Mouse (Mus musculus): ENCODE data around the gene Gstp1.
"Not testable (repeated sequence)": the region's sequence is repeated elsewhere in the genome, so short reads cannot be mapped to it uniquely, and the experiment has no call there.

Gstp1 gene

DNA sequence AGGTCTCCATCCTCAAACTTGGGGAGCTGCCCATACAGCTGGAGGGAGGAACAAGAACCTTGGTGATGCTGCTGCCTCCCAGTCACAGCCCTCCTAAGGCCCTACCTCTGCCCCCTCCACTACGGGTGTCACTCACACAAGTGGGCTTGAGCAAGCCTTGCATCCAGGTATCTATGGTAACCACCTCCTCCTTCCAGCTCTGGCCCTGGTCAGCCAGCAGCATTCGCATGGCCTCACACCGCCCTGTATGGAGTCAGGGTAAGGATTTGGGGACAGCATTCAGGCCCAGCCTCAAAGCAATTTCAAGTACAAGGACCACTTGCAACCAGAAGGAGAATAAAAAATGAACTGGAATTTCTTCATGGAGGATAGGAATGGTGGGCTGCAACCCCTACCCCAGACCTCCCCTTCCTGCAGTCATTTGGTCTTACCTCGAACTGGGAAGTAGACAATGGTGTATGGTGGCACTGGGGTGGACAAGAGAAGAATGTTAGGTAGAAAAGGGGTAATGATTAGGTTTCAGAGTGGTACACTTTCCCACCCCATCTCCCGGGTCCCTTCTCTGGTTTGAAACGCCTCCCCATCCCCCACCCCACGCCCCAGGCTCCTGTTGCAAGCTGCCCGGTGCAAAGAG is 514 bp downstream of the Gstp1 start:
- DNase-seq (ENCODE audit: low read depth, low spot score) = not testable (repeated sequence)

DNA sequence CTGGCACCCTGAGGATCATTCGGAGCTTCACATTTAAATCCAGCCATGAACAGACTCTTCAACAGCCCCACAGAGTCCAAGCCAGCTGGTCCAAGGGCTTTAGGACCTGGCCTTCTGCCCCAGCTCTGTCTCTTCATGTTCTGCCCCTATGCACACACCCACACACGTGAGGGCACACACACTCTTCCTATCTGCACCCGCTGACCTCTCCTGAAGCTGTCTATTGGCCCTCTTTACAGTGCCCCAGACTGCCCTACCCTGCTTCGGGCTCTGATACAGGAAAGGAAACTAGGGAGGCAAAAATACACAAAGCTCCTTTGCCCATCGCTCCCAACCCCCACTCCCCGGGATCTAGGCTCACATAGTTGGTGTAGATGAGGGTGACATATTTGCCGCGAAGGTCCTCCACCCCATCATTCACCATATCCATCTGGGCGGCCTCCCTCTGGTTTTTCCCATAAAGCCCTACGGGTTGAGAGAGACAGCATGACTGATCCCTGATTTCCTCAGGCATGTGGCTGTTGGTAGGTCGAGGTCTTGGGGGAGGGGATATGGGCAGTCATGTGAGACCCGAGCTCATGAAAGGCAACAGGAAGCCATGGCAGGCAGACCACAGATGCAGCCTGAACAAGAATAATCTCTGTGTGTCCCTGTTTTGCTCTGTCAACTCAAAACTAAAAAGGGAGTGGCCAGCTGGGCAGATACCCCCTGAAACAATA is 1.3 kb downstream of the Gstp1 start:
- DNase-seq (ENCODE audit: low read depth, low spot score) = no peak

DNA sequence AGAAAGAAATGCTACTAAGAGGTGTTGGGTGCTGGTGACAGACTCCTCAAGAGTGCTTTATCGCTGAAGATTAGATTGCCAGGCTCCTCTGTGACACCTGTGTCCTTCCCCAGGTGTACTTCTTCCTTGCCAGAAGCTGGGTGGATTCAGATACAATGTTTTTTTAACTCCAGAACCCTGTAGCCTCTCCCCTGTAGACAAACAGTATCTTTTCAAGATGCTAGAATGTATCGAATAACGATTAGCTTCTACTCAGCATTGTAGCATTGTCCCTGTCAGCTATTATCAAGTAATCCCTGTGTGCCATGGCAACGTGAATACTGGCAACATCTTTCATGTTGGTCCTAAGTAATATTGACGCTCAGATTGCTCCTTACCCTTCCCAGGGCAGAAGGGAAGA is 4.0 kb downstream of the Gstp1 start:
- DNase-seq (ENCODE audit: low read depth, low spot score) = no peak

DNA sequence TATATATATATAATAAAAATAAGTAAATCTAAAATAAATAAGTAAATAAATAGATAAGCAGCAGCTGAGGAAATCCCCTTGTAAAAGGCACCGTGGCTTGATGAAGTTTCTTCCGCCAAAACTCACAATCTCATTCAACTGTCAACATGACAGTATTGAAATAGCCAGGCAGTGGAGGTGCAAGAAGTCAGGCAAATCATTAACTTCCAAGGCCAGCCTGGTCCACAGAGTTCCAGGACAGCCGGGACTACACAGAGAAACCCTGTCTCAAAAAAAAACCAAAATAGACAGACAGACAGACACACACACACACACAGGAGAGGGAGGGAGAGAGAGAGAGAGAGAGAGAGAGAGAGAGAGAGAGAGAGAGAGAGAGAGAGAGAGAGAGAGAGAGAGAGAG is 4.5 kb downstream of the Gstp1 start:
- no peak for DNase-seq (ENCODE audit: low read depth, low spot score)

DNA sequence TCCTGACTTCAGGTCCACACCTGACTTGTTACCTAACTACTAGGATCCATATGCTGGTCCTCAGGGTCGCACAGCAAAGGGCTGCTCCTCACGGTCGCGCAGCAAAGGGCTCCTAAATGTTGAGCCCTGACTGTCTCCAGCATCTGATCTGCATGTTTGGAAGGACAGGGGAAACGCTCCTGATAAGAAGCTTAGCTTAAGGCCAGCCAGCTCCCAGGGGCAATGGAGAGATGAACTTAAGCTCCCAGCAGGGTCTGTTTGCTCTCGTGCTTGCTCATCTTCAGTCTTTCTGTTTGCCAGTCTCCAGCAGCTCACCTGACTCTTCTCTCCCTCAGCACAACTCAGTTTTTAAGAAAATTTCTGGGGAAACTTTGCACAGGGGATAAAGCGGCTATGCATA is 5.1 kb downstream of the Gstp1 start:
- no peak for DNase-seq (ENCODE audit: low read depth, low spot score)

DNA sequence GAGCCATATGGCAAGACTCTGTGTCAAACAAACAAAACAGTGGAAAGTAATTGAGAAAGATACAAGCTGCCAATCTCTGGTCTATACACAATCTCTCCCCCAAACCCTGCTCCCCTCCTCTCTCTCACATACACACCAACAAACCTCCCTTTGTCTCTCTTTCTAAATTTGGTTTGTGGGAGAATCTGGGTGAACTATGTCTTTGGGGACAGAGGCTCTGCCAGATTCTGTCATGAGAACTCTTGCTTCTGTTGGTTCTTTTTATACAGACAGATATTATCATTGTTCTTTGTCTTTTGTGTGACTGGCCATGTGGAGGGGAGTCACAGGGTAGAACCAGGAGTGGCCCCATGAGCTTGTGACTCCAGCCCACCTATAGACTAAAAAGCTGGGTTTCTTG is 10.2 kb downstream of the Gstp1 start:
- no peak for DNase-seq (ENCODE audit: low read depth, low spot score)

DNA sequence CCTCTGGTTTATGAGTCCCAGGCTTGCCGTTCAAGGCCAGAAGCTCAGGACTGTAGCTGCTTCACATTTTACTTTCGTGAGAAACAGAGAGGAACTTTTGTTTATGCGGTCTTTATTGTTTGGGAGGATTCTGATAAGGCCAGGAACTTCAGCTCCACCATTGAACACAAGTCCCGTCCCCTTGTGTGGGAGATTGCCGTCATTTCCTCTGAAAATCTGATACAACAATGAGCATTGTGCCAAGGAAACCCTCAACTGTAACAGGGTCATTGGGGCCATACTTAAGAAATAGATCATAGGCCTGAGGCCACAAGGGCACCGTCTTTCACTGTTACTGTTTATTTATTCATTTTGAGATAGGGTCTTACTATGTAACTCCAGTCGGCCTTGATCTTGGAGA is 14.6 kb downstream of the Gstp1 start:
- no peak for DNase-seq (ENCODE audit: low read depth, low spot score)

DNA sequence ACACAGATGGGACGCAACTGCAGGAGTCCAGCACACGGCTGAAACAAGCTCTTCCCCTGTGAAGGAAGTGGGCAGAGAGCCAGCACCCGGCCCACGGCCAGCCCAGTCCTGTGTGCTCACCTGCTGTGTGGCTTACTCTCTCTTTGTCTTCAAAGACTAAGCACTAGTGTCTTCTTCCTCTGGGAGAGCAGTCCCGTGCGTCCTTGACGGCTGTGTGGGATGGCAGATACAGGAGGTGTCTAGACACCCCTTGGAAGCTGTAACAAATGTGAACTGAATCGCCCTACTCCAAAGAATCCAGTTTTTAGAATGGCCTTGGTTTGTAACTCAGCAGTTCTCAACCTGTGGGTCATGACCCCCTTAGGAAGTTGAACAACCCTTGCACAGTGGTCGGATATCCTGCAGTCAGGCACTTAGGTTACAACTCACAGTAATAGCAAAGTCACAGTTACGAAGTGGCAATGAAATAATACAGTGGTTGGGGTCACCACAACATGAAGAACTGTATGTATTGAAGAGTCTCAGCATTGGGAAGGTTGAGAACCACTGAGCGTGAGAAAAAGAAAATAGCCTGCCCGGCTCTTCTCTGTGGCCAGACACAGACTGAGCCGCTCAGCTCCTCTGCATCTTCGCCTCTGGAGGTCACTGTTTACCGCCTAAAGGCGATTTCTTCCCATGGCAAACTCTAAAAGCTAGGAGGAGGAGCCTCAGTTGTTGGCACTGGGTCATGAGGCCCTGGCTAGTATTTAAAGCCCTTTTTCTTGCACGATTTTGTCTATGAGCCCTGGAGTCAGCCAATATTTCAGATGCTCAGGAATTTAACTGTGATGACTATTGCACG is 18.8 kb downstream of the Gstp1 start:
- DNase-seq (ENCODE audit: low read depth, low spot score) = peak; percentile 63

DNA sequence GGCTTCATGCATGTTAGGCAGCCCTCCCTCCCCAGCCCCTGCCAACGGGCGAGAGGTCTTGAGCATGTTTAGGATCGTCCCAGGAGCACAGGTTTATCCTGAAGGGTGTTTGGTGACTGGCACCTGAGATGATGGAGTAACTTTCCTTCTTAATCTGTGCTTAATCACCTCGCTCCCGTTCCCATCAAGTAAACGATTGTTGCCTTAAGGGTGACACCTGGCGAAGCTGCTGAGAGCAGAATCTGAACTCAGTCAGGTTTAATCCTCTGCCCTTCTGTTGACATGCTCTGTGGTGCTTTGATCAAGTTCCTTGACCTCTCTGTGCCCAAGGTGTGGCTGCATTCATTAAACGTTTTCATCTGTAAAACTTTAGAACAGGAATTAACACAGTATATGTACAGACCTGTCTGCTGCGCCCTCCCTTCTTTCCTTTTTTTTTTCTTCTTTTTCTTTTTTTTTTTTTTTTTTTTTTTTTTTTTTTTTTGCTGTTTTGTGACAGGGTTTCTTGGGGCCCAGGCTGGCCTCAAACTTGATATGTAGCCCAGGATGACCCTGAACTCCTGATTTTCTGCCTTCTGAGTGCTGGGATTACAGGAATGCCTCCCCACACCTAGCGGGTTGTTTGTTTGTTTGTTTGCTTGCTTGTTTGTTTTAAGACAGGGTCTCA is 19.7 kb downstream of the Gstp1 start:
- no peak for DNase-seq (ENCODE audit: low read depth, low spot score)

DNA sequence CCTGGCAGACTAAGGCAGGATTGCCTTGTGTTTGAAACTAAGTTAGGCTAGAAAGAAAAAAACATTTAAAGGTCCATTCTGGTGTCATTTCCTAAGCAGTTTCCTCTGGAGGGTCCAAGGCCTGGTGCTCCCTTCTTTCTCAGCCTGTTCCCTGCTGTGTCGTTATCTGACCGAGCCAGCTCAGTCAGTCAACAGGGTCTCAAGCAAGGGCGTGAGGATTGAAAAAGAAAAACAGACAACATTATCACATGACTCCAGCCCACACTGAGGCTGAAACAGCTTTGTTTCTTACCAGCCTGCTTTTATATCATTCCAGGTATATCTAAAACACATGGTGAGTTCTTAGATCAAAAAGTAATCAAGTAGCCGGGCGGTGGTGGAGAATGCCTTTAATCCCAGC is 22.1 kb downstream of the Gstp1 start:
- no peak for DNase-seq (ENCODE audit: low read depth, low spot score)

DNA sequence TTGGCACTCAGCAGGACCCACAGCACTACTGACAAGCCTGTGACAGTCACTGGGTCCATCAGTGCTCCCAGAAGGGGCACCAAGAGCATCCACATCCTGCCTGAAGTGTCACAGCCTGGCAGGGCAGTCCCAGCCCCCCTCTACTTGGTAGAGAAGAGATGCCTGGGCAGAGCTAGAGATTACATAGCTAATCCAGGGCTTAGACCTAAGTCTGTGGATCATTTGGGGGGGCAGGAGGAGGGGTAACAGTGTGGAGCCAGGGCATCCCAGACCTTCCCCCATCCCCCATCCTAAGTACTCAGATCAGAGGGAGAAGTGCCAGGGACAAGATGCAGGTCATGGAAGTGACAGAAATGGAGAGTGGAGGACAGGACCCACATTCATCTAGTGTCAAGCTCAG is 23.0 kb downstream of the Gstp1 start:
- DNase-seq (ENCODE audit: low read depth, low spot score) = no peak

DNA sequence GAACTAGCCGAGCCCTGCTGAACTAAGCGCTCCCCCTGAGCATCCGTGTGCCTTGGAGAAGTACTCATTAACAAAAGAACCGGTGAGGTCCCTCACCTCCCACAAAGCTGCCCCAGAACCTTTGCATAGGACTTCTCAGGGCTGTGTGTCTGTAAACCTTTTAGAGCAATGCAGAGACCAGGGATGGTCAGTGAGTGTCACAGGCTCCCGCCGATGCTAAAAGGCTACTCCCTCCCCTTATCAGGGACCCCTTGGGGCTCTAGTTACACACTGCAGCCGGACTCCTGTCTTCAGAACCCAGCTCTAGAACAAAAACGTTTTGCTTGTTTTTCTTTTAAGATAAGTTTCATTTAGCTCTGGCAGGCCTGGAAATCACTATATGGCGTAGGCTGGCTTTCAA is 24.7 kb downstream of the Gstp1 start:
- no peak for DNase-seq (ENCODE audit: low read depth, low spot score)

DNA sequence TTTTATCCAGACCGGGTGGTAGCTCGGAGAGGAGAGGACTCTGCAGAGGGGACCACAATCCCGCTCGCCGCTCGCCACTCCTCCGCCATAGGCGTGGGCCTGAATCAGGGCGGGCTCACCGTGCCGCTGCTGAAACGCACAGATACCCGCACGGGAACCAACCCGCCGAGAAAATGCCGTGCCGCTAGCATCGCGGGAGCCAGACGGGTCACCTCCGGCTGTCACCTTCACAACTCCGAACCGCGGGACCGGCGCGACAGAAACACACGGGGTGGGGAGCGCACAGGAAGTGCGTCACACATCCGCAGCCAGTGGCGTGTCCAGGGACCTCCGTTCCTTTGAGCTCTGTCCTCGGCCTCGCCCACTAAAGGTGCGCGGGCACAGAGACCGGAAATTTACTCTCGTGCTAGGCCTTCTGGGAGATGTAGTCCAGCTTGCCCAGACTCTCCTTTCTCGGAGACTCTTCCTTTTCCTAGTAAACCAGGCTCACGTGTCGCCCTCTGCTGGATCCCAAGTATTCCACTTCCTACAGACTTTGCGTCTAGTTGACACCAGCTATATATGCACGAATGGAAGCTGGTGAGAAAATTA is 25.3 kb downstream of the Gstp1 start, which contains the start of gene Ndufv1:
Gene Ndufv1, minus strand, starts transcription at position 375 of the 591 bp plus-strand sequence.
- peak; percentile 97 for DNase-seq (ENCODE audit: low read depth, low spot score)

DNA sequence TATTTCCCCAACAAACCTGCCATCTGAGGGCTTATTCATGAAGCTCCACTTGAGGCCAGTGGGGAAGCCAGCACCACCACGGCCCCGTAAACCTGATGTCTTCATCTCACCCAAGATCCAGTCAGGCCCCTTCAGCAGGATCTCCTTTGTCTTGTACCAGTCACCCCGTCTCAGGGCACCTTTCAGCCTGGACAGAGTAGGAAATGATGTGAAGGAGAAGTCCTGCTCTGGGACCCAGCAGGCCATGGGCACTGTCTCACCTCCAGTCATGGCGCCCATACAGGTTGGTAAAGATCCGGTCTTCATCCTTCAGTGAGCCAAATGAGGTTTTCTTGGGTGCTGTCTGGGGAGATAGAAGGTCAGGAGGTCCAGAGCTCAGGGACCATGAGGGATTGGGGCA is 26.7 kb downstream of the Gstp1 start:
- DNase-seq (ENCODE audit: low read depth, low spot score) = no peak

DNA sequence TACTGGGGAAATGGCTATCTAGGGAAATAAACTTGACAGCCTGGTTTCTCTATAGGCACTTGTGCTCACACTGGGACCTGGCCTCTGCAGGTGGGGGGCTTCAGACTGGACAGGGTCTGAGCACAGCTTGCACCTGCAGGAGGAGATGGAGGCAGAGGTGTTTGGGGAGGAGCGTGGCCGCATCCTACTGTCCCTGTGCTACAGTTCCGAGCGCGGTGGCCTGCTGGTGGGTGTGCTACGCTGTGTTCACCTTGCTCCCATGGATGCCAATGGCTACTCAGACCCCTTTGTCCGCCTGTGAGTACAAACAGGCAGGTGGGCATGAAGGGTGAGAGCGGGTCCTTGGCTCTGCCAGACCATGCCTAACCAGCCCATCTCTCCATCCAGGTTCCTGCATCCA is 31.8 kb downstream of the Gstp1 start:
- no peak for DNase-seq (ENCODE audit: low read depth, low spot score)

DNA sequence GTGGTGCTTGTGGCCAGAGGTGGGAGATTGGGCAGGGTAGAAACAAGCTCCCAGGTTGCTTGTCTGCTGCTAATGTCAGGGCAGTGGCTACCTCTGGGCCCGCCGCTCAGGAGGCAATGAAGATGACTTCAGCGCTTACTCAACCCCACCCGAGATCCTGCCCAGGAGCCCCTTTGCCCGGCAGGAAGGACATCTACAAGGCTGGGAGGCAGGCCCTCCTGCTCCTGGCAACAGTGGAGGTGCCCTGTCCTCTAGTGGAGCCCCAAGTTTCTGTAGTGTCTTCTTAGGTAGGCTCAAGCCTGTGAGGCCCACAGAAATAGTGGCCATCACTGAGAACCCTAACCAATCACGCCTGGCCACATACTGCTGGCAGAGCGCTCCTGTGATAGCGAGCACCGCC is 32.7 kb downstream of the Gstp1 start:
- no peak for DNase-seq (ENCODE audit: low read depth, low spot score)

DNA sequence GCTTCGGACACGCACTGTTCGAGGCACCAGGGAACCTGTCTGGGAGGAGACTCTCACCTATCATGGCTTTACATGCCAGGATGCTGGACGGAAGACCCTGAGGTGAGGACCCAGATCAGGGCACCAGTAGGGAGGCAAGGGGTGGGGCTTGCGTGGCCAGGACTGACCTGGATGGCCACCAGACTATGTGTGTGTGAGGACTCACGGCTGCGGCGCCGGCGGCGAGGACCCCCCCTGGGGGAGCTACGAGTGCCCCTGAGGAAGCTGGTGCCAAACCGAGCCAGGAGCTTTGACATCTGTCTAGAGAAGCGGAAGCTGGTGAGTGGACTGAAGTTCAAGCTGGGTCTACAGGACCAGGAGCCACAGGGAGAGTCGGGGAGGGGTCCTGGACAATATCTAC is 33.5 kb downstream of the Gstp1 start:
- no peak for DNase-seq (ENCODE audit: low read depth, low spot score)

DNA sequence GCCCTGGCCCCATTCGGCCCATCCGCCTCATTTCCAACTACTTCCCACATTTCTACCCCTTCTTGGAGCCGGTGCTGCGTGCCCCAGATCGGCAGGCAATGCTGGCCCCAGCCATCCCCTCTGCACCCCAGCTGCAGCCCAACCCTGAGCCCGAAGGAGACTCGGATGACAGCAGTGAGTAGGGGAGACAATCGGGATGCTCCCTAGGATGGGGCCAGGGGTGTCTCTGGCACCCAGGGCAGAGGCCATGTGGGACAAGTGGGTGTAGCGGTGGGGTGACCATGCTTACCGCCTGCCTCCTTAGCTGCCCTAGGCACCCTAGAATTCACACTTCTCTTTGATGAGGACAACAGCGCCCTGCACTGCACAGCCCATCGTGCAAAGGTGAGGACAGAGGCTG is 34.1 kb downstream of the Gstp1 start:
- DNase-seq (ENCODE audit: low read depth, low spot score) = no peak

DNA sequence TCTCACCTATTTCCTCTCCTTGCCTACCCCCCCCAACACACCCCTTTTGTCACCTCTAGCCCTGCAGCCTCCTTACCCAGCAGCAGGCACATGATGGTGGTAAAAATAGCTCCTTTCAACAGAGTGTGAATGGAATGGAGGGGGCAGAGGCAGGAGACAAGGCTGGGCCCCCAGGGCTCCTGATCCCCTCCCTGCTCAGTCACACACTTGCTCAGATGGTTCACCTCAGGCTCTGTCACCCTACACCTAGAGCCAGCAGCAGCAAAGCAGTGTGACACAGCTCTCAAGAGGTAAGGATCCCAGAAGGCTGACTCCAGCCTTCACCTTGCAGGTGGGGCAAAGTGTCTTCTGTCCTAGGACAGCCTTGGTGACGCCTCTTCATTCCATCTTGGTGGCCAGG is 34.7 kb downstream of the Gstp1 start, which contains the start of gene Doc2g:
Gene Doc2g, plus strand, starts transcription at position 202 of the 400 bp plus-strand sequence.
- no peak for DNase-seq (ENCODE audit: low read depth, low spot score)

DNA sequence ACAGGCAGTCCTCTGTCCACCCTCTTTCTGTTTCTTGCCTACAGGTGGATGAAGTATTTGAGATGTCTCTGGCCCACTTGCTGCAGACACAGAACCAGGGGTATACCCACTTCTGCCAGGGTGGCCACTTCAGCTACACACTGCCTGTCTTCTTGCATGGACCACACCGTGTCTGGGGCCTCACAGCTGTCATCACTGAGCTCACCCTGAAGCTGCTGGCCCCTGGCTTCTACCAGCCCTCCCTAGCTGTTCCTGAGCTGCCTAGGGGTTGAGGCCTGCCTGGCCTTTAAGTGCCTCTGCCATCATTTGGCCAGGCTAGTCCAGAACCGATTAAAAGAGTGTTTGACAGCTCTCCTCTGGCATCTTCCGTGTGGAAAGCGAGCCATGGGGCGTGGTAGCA is 36.0 kb downstream of the Gstp1 start:
- no peak for DNase-seq (ENCODE audit: low read depth, low spot score)

DNA sequence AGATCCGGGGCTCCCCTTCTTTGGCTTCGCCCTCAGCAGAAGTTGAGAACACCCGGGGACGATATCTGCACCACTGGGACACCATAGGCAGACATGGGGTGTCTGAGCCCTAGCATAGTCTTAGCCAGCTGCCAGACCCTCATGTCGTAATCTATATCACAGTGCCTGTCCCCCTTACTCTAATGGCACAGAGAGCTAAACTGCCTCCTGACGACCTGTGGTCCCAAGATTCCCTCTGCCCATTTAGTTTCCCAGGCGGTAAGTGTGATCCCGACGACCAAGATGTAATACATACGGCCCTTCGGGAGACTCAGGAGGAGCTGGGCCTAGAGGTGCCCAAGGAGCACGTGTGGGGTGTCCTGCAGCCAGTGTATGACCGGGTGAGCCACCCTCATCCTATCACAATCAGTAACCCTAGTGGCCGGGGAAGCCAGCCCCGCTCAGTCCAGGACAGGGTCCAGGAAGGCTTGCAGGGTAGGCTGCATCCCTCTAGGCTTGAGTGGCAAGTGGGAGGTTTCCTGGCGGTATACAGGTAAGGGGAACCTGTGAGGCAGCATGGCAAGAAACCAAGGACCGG is 36.7 kb downstream of the Gstp1 start:
- no peak for DNase-seq (ENCODE audit: low read depth, low spot score)
